Mouse (Mus musculus) heart, postnatal 4 days (tissue): Measurements from ENCODE around the gene Grb10. TPM values are rescaled to one million over a fixed set of nuclear protein-coding genes. Genes with fewer than 3 reads are reported as not detected.

Source experiments
- DNase-seq: peaks from one replicate; pipeline ENCODE4 v3.0.0; 2021
- total RNA-seq, 2 experiments: library from RNA; stranded (reverse); gene quantifications; 2 replicates each; pipeline ENCODE4 v1.2.3; 2021

Grb10 gene
- total RNA-seq, 2 experiments from 2014 or later = 356 to 401 TPM

- peak; percentile 43 for DNase-seq
Measured at GRCm38 (mm10) chr11:12032831-12033230, 5.7 kb downstream of the Grb10 start.

- no peak for DNase-seq
Measured at GRCm38 (mm10) chr11:12026638-12027037, 11.8 kb downstream of the Grb10 start.

- peak; percentile 87 for DNase-seq
Measured at GRCm38 (mm10) chr11:12025756-12026593, 12.5 kb downstream of the Grb10 start.

GRCm38 (mm10) chr11:12025392-12025755, 13.1 kb downstream of the Grb10 start:
- DNase-seq = no peak

GRCm38 (mm10) chr11:12023051-12023450, 15.4 kb downstream of the Grb10 start:
- no peak for DNase-seq

GRCm38 (mm10) chr11:12019651-12020050, 18.8 kb downstream of the Grb10 start:
- DNase-seq = no peak

- no peak for DNase-seq
Measured at GRCm38 (mm10) chr11:12018604-12019003, 19.9 kb downstream of the Grb10 start.

- DNase-seq = no peak
Measured at GRCm38 (mm10) chr11:12010084-12010483, 28.4 kb downstream of the Grb10 start.

GRCm38 (mm10) chr11:12000293-12000910, 38.1 kb downstream of the Grb10 start:
- DNase-seq = no peak

GRCm38 (mm10) chr11:11998881-11999280, 39.6 kb downstream of the Grb10 start:
- DNase-seq = no peak

GRCm38 (mm10) chr11:11997045-11997444, 41.4 kb downstream of the Grb10 start:
- peak; percentile 36 for DNase-seq

GRCm38 (mm10) chr11:11995371-11995770, 43.1 kb downstream of the Grb10 start:
- no peak for DNase-seq

GRCm38 (mm10) chr11:11993807-11994206, 44.7 kb downstream of the Grb10 start:
- DNase-seq = no peak

GRCm38 (mm10) chr11:11993183-11993582, 45.3 kb downstream of the Grb10 start:
- no peak for DNase-seq

- DNase-seq = no peak
Measured at GRCm38 (mm10) chr11:11989850-11990249, 48.6 kb downstream of the Grb10 start.

GRCm38 (mm10) chr11:11987233-11987632, 51.2 kb downstream of the Grb10 start:
- DNase-seq = no peak

GRCm38 (mm10) chr11:11978611-11979197, 59.8 kb downstream of the Grb10 start:
- DNase-seq = no peak

- DNase-seq = no peak
Measured at GRCm38 (mm10) chr11:11974591-11975255, 63.8 kb downstream of the Grb10 start.

GRCm38 (mm10) chr11:11973366-11974014, 65.0 kb downstream of the Grb10 start:
- DNase-seq = peak; percentile 85

- no peak for DNase-seq
Measured at GRCm38 (mm10) chr11:11972401-11973110, 65.9 kb downstream of the Grb10 start.

GRCm38 (mm10) chr11:11970246-11970645, 68.2 kb downstream of the Grb10 start:
- no peak for DNase-seq

GRCm38 (mm10) chr11:11968830-11969229, 69.7 kb downstream of the Grb10 start:
- peak; percentile 75 for DNase-seq
